Comparison of ENCODE assay signal across 17 mouse cellular contexts in the genomic region with DNA sequence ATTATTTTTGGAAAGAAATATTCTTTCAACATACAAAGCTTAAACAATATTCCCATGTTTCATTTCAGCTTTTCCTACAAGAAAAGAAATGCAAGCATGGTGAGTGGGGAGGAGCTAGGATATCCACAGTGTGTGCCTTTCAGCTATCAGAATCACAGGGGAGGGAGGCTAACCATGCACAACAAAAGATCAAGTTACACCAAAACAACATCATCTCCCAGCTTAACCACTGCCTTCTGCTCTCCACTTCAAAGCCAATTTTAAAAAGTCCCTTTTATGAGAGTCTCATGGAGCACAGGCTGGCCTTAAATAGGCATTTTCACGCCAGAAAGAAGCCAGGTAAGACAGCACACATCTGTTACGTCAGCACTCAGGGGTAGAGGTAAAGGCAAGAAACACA. TPM values are rescaled to one million over a fixed set of nuclear protein-coding genes. Genes with fewer than 3 reads are reported as not detected.
DNase-seq lines count a peak whose midpoint lies in the region; ATAC-seq and TF ChIP-seq lines count a peak whose summit lies in the region.
"Had no signal": no experiment of that assay in that cellular context is flagged by ENCODE, and none has a peak within 500 bp of the region (broad histone marks: within the 10 kb centered on the region; RNA-seq: fewer than 3 reads in every experiment).

No protein-coding gene starts in this region.

- no peak overlapping the region for H3K4me2 ChIP-seq in forebrain, embryonic 11.5 days (ENCODE audit: low read depth, low read length, severe bottlenecking)
- H3K4me2 ChIP-seq in forebrain, embryonic 15.5 days (replicated peaks), result no peak overlapping the region
- no peak overlapping the region for H3K4me2 ChIP-seq in kidney, postnatal 0 days (ENCODE audit: low read length)
- H3K4me2 ChIP-seq in limb, embryonic 15.5 days, result no peak overlapping the region
- H3K4me2 ChIP-seq: heart, embryonic 11.5 days had no signal

- no peaks in the 10 kb centered on the region; the same call in 1 of the 2 replicates for H3K36me3 ChIP-seq in forebrain, embryonic 11.5 days (ENCODE audit: control insufficient read depth, insufficient read depth, low read length)
- 0 out of 2 replicates have a peak, but pooled peaks cover 2% of the 10 kb centered on the region for H3K36me3 ChIP-seq in forebrain, embryonic 15.5 days
- no peaks in the 10 kb centered on the region for H3K36me3 ChIP-seq in kidney, postnatal 0 days (ENCODE audit: insufficient read depth, low read length)
- H3K36me3 ChIP-seq in limb, embryonic 15.5 days, result no peaks in the 10 kb centered on the region

- 47% methylated on average over 2 of the region's 2 CpGs for WGBS in forebrain, embryonic 11.5 days
- WGBS in forebrain, embryonic 15.5 days, result 41% methylated on average over 2 of the region's 2 CpGs
- WGBS in kidney, postnatal 0 days, result 32% methylated on average over 2 of the region's 2 CpGs
- 39% methylated on average over 2 of the region's 2 CpGs for WGBS in limb, embryonic 15.5 days

- ATAC-seq in forebrain, embryonic 11.5 days (replicated peaks; ENCODE audit: low FRiP score), result no peak
- no peak for ATAC-seq in forebrain, embryonic 15.5 days (replicated peaks)
- no peak for ATAC-seq in kidney, postnatal 0 days (replicated peaks; ENCODE audit: low FRiP score, low read depth)
- ATAC-seq in activated CD4-positive, CD25-positive, alpha-beta regulatory T cell, adult 4 months, result peak; percentile 54
- no peak for ATAC-seq in limb, embryonic 15.5 days (ENCODE audit: insufficient number of reproducible peaks, low FRiP score, low TSS enrichment, low read depth)
- ATAC-seq: hindbrain, postnatal 0 days; lung, postnatal 0 days had no signal

- no peak overlapping the region for H3K9ac ChIP-seq in forebrain, embryonic 11.5 days (ENCODE audit: low read length)
- no peak overlapping the region for H3K9ac ChIP-seq in forebrain, embryonic 15.5 days (replicated peaks)
- H3K9ac ChIP-seq in kidney, postnatal 0 days (ENCODE audit: low read depth, low read length), result no peak overlapping the region
- H3K9ac ChIP-seq in limb, embryonic 15.5 days, result no peak overlapping the region
- H3K9ac ChIP-seq: liver, embryonic 14.5 days had no signal

- TF ChIP-seq CTCF in kidney, postnatal 0 days (IDR thresholded peaks at IDR 0.05; ENCODE audit: low read depth), result no peak

- H3K4me3 ChIP-seq in forebrain, embryonic 11.5 days (ENCODE audit: low read depth, low read length), result no peak overlapping the region
- no peak overlapping the region for H3K4me3 ChIP-seq in forebrain, embryonic 15.5 days
- no peak overlapping the region for H3K4me3 ChIP-seq in kidney, postnatal 0 days (replicated peaks; ENCODE audit: low read depth, low read length)
- H3K4me3 ChIP-seq in limb, embryonic 15.5 days, result no peak overlapping the region

- H3K27ac ChIP-seq in forebrain, embryonic 11.5 days (ENCODE audit: low read depth, low read length), result peak overlapping the region; percentile 18; the same call in 1 of the 2 replicates
- no peak overlapping the region for H3K27ac ChIP-seq in forebrain, embryonic 15.5 days (replicated peaks)
- peak overlapping the region; percentile 77 for H3K27ac ChIP-seq in kidney, postnatal 0 days
- peak overlapping the region; percentile 1; the same call in 1 of the 2 replicates for H3K27ac ChIP-seq in limb, embryonic 15.5 days
- H3K27ac ChIP-seq: hindbrain, postnatal 0 days; liver, embryonic 14.5 days had no signal

- H3K4me1 ChIP-seq in forebrain, embryonic 11.5 days (replicated peaks; ENCODE audit: control insufficient read depth, insufficient read depth, low read length), result 0 out of 2 replicates have a peak, but pooled peaks cover 7% of the 10 kb centered on the region
- peaks cover 44% of the 10 kb centered on the region for H3K4me1 ChIP-seq in forebrain, embryonic 15.5 days
- H3K4me1 ChIP-seq in kidney, postnatal 0 days (replicated peaks; ENCODE audit: insufficient read depth, low read length), result peaks cover 4% of the 10 kb centered on the region; the same call in 1 of the 2 replicates
- H3K4me1 ChIP-seq in limb, embryonic 15.5 days, result peaks cover 10% of the 10 kb centered on the region

- no peaks in the 10 kb centered on the region for H3K9me3 ChIP-seq in forebrain, embryonic 11.5 days (ENCODE audit: control insufficient read depth, low read length)
- no peaks in the 10 kb centered on the region for H3K9me3 ChIP-seq in forebrain, embryonic 15.5 days
- H3K9me3 ChIP-seq in kidney, postnatal 0 days (replicated peaks; ENCODE audit: low read length), result no peaks in the 10 kb centered on the region
- H3K9me3 ChIP-seq in limb, embryonic 15.5 days, result no peaks in the 10 kb centered on the region

- intact Hi-C loops in left cerebral cortex, postnatal 10 days (cut with DNase I), result no loop called here

- H3K27me3 ChIP-seq in forebrain, embryonic 11.5 days (ENCODE audit: control insufficient read depth, insufficient read depth, low read length), result no peaks in the 10 kb centered on the region
- no peaks in the 10 kb centered on the region for H3K27me3 ChIP-seq in forebrain, embryonic 15.5 days
- H3K27me3 ChIP-seq in kidney, postnatal 0 days (ENCODE audit: insufficient read depth, low read length), result no peaks in the 10 kb centered on the region
- no peaks in the 10 kb centered on the region for H3K27me3 ChIP-seq in limb, embryonic 15.5 days

- no peak for DNase-seq in forebrain, embryonic 11.5 days (ENCODE audit: low spot score)
- DNase-seq in kidney, postnatal 0 days (ENCODE audit: low spot score), result peak; percentile 82
- no peak for DNase-seq in kidney, postnatal 25 days
- no peak for DNase-seq in left cerebral cortex, postnatal 10 days (ENCODE audit: extremely low spot score in 1 of 2, low spot score in 2 of 2)
- DNase-seq in ovary, adult 18-20 months (ENCODE audit: low spot score), result no peak
- DNase-seq: B cell, adult 2 months; cerebellum, postnatal 10 days; gastrocnemius, postnatal 25 days; kidney, postnatal 10 days; layer of hippocampus, adult 9-11 months had no signal

RNA-seq across cellular contexts. Expression of a gene that starts 39.6 kb away (rescaled TPM):
- polyA plus RNA-seq in forebrain, embryonic 11.5 days (2014; fragmentation: Nextera tagmentation; extraction: Ambion mirVana), result 79.4 and 86.5 TPM in 2 replicates
- polyA plus RNA-seq in forebrain, embryonic 15.5 days (2015; fragmentation: Nextera tagmentation; extraction: Ambion mirVana), result 87.1 and 103 TPM in 2 replicates
- polyA plus RNA-seq in kidney, postnatal 0 days (2015; fragmentation: Nextera tagmentation; extraction: Ambion mirVana), result 80.6 and 84.4 TPM in 2 replicates
- polyA plus RNA-seq in activated CD4-positive, CD25-positive, alpha-beta regulatory T cell, adult 4 months (2017; shearing (Covaris generic)), result 100 to 1,000 TPM; 125 to 148 TPM
- polyA plus RNA-seq in limb, embryonic 15.5 days (2015; fragmentation: Nextera tagmentation; extraction: Ambion mirVana), result 88.8 and 89.8 TPM in 2 replicates
- 10 to 100 TPM; 35.7 to 36.3 TPM for total RNA-seq in left cerebral cortex, postnatal 10 days (2021)

RNA-seq across cellular contexts. Expression of a gene that starts 54.2 kb away (rescaled TPM):
- 35.6 and 39.1 TPM in 2 replicates for polyA plus RNA-seq in forebrain, embryonic 11.5 days (2014; fragmentation: Nextera tagmentation; extraction: Ambion mirVana)
- 14.9 and 15.7 TPM in 2 replicates for polyA plus RNA-seq in forebrain, embryonic 15.5 days (2015; fragmentation: Nextera tagmentation; extraction: Ambion mirVana)
- 11.0 TPM in 2 replicates for polyA plus RNA-seq in kidney, postnatal 0 days (2015; fragmentation: Nextera tagmentation; extraction: Ambion mirVana)
- 10 to 100 TPM; 21.2 to 28.7 TPM for polyA plus RNA-seq in activated CD4-positive, CD25-positive, alpha-beta regulatory T cell, adult 4 months (2017; shearing (Covaris generic))
- 18.7 and 19.1 TPM in 2 replicates for polyA plus RNA-seq in limb, embryonic 15.5 days (2015; fragmentation: Nextera tagmentation; extraction: Ambion mirVana)
- 10 to 100 TPM; 14.8 to 15.2 TPM for total RNA-seq in left cerebral cortex, postnatal 10 days (2021)
